Mouse (Mus musculus): ENCODE results near the gene Wdr43. TPM values are rescaled to one million over a fixed set of nuclear protein-coding genes. Genes with fewer than 3 reads are reported as not detected.

Wdr43 gene
- total RNA-seq, 2 experiments from 2014 or later, result 140 to 312 TPM

GRCm38 (mm10) chr17:71662751-71663250, 47.1 kb downstream of the Wdr43 start:
- peak; percentile 90 for ATAC-seq (replicated peaks; ENCODE audit: poor library complexity)

GRCm38 (mm10) chr17:71663491-71663890, 47.8 kb downstream of the Wdr43 start:
- no peak for ATAC-seq (replicated peaks; ENCODE audit: poor library complexity)

DNA sequence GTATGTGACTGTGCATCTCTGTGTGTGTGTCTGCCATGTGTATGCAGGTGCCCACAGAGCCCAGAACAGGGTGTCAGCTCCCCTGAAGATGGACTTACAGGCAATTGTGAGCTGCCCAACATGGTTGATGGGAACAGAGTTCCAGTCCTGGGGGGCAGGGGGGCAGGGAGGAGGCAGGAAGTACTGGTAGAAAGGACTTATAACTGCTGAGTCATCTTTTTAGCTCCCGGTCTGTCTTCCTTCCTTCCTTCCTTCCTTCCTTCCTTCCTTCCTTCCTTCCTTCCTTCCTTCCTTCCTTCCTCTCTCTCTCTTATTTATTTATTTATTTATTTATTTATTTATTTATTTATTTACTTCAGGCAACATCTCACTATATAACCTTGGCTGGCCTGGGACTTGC, 48.5 kb downstream of the Wdr43 start:
- ATAC-seq (replicated peaks; ENCODE audit: poor library complexity), result no peak

GRCm38 (mm10) chr17:71665201-71665600, 49.5 kb downstream of the Wdr43 start:
- ATAC-seq (replicated peaks; ENCODE audit: poor library complexity), result no peak

DNA sequence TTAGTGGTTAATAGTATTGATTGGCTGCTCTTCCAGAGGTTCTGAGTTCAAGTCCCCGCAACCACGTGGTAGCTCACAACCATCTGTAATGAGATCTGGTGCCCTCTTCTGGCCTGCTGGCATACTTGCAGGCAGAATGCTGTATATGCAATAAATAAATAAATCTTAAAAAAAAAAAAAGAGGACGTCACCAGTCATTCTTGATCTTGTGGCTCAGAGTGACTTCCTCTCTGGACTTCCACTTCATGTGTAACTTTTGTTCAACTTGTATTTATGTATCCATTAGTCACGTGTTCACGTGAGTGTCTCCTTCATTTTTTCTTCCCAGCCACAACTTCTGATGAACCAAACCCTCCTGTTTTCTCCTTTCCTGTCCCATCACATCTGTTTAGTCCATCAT, 53.8 kb downstream of the Wdr43 start:
- peak; percentile 61 for ATAC-seq (replicated peaks; ENCODE audit: poor library complexity)

DNA sequence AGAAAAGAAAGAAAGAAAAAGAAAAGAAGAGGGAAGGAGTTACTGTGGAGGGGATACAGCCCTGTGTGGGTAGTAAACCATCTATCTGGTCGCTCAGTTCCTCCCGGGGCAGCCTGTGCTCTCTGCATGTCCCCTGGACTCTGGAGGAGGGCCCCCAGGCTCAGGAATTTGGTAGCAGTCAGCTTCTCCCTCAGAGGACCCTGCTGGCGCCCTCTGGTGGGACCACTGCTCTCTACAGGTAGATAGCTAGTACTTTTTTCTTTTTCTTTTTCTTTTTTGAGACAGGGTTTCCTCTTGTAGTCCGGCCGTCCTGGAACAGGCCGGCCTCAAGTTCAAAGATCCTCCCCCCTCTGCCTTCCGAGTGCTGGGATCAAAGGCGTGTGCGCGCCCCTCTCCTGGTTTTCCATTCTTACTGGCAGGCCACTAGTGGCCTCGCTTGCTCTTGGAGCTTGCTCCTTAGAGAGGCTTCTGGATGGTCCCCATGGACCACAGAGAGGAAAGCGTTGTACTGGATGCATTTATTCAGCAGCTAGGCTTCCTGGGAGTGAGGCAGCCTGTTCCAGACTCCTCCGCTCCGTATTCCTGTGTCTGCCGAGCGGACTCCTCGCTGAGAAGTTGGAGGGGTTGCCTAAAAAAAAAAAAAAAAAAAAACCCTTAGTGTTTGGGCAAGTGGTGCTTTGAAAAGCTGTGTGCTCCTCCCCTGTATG, 56.3 kb downstream of the Wdr43 start:
- peak; percentile 76 for ATAC-seq (replicated peaks; ENCODE audit: poor library complexity)

- ATAC-seq (replicated peaks; ENCODE audit: poor library complexity), result no peak
Observed at GRCm38 (mm10) chr17:71673092-71673491, 57.4 kb downstream of the Wdr43 start, which contains the start of gene Togaram2. TSS of gene Togaram2 (plus strand) at chr17:71673261.

DNA sequence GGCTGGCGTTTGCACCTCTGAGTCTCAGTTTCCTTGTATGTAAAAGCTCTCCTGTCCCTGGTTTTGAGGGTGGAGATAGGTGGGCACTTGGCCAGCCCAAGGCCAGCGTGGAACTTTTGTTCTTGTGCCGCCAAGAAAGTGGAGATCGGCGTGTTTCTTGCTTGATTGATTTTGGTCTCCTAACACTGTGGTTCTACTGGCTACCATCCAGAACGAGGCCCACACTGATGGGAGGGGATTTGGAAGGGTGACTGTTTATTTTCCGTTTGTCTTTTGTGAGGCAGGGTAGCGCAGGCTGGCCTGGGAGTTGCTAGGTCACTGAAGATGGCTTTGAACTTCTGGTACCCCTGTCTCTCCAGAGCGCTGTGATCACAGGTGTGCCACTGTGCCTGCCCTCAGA, 58.2 kb downstream of the Wdr43 start:
- ATAC-seq (replicated peaks; ENCODE audit: poor library complexity), result no peak

DNA sequence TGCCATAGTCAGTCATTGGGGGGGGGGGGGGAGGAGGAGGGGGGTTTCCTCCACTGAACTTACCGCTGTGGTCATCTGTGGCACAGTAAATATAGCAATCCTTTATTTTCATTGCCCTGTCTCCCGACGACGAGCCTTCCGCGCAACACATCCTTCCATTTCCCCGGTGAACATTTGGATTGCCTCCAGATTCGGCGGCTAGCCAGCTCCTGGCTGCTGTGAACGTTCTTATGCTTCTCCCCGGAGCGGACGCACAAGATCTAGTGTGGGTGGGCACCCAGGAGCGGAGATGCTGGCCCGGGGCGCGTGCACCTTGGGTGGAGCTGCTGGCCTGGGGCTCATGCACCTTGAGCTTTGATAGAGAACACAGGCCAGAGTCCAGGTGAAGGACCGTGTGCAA, 59.2 kb downstream of the Wdr43 start:
- ATAC-seq (replicated peaks; ENCODE audit: poor library complexity), result no peak

DNA sequence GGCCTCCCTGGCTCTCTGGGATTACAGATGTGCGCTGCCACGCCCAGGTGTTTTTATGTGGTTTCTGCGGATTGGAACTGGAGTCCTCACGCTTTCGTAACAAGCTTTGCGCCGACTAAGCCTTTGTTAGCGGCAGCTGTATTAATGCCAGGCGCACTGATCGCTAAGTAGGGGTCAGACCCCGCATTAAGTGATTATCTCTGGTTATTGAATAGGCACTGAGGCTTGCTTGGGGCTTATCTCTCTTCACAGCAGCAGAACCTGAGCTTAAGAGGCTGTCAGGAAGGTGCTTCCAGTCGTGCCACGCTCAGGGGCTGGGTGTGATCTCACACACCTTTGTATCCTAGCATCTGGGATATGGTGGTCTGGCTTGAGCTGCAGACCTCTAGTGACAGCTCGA, 66.0 kb downstream of the Wdr43 start:
- no peak for ATAC-seq (replicated peaks; ENCODE audit: poor library complexity)

GRCm38 (mm10) chr17:71682379-71682778, 66.7 kb downstream of the Wdr43 start:
- no peak for ATAC-seq (replicated peaks; ENCODE audit: poor library complexity)

DNA sequence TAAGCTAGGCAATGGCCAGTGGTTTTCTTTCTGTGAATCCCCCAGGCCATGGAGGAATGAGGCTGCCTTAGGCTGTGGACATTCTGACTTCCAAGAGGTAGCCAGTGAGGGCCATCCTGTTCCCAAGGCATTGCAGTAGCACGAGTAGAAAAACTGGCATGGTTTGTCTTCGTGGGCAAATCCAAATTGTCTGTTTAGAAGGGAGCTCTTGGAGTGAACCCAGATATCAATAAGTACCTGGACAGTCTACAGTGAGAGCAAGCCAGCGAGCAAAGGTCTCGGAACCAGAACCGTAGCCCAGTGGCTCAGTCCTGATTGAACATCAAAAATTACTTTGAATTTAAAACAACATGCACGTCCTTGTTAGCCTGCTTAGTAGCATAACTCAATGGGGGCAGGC, 67.6 kb downstream of the Wdr43 start:
- ATAC-seq (replicated peaks; ENCODE audit: poor library complexity), result no peak

DNA sequence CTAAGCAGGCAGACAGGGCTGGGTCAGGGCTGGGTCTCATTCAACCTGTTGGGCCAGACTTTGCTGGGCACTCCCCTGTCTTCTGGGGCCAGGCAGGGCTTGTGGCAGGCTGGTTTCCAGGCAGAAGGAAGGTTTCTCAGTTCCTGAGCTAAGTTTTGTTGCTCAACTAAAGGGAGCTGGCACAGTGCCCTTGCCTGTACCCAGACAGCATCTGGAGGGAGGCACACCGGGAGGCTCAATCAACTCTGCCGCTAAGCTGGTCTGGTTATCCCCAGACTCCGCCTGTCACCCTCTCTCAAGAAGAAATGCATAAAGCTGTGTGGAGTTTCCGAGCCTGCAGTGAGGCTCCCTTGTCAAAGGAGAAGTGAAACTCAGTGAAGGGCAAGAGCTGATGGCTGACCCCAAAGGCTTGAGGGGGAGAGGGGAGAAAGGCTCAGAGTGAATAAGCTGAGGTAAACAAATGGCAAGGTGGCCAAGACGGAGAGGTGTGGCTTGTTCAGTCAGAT, 68.5 kb downstream of the Wdr43 start:
- ATAC-seq (replicated peaks; ENCODE audit: poor library complexity), result peak; percentile 91

DNA sequence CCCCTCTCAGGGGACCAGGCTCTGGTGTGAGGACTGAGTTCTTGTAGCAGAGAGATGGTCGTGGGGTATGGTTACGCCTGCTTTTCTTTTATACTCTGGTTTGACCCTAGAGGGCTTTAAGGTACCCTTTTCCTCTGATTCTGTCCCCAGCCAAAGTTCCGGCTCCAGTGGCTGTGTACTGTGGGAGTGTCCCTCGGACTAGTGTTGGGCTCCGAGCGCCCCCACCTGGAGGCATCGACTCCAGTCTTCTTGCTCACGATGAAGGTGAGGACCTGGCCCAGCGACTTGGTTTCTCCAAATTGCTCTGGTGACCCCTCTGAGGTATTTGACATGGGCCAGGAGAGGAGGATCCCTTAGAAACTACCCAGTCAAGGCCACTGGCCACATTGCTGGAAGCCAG, 71.7 kb downstream of the Wdr43 start:
- no peak for ATAC-seq (replicated peaks; ENCODE audit: poor library complexity)

- no peak for ATAC-seq (replicated peaks; ENCODE audit: poor library complexity)
Observed at GRCm38 (mm10) chr17:71689903-71690302, 74.2 kb downstream of the Wdr43 start.

GRCm38 (mm10) chr17:71691361-71691875, 75.7 kb downstream of the Wdr43 start:
- ATAC-seq (replicated peaks; ENCODE audit: poor library complexity), result peak; percentile 29; the same call in 1 of the 2 replicates

- peak; percentile 62 for ATAC-seq (replicated peaks; ENCODE audit: poor library complexity)
Observed at GRCm38 (mm10) chr17:71693313-71693712, 77.6 kb downstream of the Wdr43 start.

DNA sequence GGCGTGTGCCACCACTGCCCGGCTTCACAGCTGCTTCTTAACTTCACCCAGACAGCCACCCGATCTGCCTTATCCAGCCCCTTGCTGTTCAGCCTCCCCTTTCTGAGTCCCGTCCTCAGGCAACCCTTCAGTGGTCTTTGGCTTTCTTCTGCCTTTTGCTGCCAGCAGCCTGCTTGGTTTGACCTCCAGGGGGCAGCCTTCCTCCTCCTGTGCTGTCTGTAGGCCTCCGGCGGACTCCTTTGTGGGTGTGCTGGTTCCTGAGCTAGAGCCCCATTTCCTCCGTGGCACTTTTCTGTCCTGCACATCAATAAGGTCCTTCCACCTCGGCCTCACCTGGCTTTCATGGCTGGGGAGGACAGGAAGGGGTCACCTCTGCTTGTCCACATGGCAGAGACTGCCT, 78.1 kb downstream of the Wdr43 start:
- ATAC-seq (replicated peaks; ENCODE audit: poor library complexity), result peak; percentile 42; the same call in 1 of the 2 replicates

- no peak for ATAC-seq (replicated peaks; ENCODE audit: poor library complexity)
Observed at GRCm38 (mm10) chr17:71695151-71695550, 79.5 kb downstream of the Wdr43 start.

DNA sequence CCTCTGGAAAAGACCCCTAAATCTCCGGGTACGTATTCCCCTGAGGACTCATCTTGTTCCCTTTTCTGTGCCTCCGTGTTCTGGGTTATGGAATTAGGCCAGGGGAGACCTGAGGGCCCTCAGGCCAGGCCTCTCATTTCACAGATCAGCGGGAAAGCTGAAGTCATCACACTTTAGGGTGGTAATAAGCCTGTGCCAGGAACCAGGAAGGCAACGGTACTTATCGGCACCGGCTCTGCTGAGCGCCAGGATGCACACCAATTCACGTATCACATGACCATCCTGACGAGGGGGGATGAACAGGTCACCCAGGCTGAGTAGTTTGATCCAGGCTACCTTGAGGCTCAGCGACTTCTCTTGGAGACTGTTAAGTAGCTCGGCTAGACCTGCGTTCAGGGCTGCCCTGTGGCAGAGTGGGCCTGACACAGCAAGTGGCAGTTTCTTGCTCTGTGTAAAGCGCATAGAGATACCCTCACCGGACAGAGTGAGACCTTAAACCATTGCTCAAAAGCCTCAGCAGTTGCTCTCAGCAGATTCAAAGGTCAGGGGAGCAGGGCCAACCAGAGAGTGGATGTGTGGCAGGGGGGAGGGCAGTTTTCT, 80.1 kb downstream of the Wdr43 start:
- ATAC-seq (replicated peaks; ENCODE audit: poor library complexity), result no peak

- ATAC-seq (replicated peaks; ENCODE audit: poor library complexity), result no peak
Observed at GRCm38 (mm10) chr17:71696396-71696795, 80.7 kb downstream of the Wdr43 start.
